Mouse (Mus musculus) forebrain, embryonic 15.5 days (tissue): Measurements from ENCODE around the gene Prkag3. TPM values are rescaled to one million over a fixed set of nuclear protein-coding genes. Genes with fewer than 3 reads are reported as not detected.
A peak's percentile ranks its signal among the peaks of the same experiment; 100 is the strongest.

ENCODE experiments used
- ATAC-seq: fragments of 200-750 bp; cut with Nextera tagmentation; replicated peaks from 2 replicates; pipeline ENCODE4 v1.8.0; 2017; ENCODE audit warnings: mild to moderate bottlenecking, moderate TSS enrichment, moderate library complexity
- H3K27ac ChIP-seq: fragments of 300-500 bp; sonication (generic); replicated peaks from 2 replicates; pipeline ENCODE4 v1.5.1; 2015; ENCODE audit warnings: mild to moderate bottlenecking, inconsistent platforms
- H3K27me3 ChIP-seq: fragments of 300-500 bp; sonication (generic); 2 replicates; pipeline ENCODE4 v1.6.1; 2015; ENCODE audit warnings: inconsistent platforms
- H3K36me3 ChIP-seq: fragments of 300-500 bp; sonication (generic); 2 replicates; pipeline ENCODE4 v1.6.1; 2015; ENCODE audit warnings: mild to moderate bottlenecking, inconsistent platforms
- H3K4me1 ChIP-seq: fragments of 300-500 bp; sonication (generic); 2 replicates; pipeline ENCODE4 v1.6.1; 2015; ENCODE audit warnings: inconsistent platforms
- H3K4me2 ChIP-seq: fragments of 300-500 bp; sonication (generic); replicated peaks from 2 replicates; pipeline ENCODE4 v1.6.1; 2015; ENCODE audit warnings: mild to moderate bottlenecking, inconsistent platforms
- H3K4me3 ChIP-seq: fragments of 300-500 bp; sonication (generic); 2 replicates; pipeline ENCODE4 v1.5.1; 2015; ENCODE audit warnings: mild to moderate bottlenecking, inconsistent platforms
- H3K9ac ChIP-seq: fragments of 300-500 bp; sonication (generic); replicated peaks from 2 replicates; pipeline ENCODE4 v1.6.1; 2015; ENCODE audit warnings: mild to moderate bottlenecking, inconsistent platforms
- H3K9me3 ChIP-seq: fragments of 300-500 bp; sonication (generic); 2 replicates; pipeline ENCODE4 v1.6.1; 2016; ENCODE audit warnings: inconsistent platforms
- WGBS: fragments of 180-500 bp; shearing (Covaris S2); methylation state at CpG from one replicate; pipeline ENCODE4 v1.1.7; 2015; ENCODE audit warnings: mixed read lengths; 5-methylcytosine and 5-hydroxymethylcytosine counted together
- polyA plus RNA-seq: library from polyadenylated mRNA; unstranded; fragments of >200 nt; fragmentation: Nextera tagmentation; extraction: Ambion mirVana; gene quantifications from 2 replicates; pipeline ENCODE4 v1.2.1, GENCODE M21; 2015

The Prkag3 gene
- polyA plus RNA-seq: not detected in 2 replicates

DNA sequence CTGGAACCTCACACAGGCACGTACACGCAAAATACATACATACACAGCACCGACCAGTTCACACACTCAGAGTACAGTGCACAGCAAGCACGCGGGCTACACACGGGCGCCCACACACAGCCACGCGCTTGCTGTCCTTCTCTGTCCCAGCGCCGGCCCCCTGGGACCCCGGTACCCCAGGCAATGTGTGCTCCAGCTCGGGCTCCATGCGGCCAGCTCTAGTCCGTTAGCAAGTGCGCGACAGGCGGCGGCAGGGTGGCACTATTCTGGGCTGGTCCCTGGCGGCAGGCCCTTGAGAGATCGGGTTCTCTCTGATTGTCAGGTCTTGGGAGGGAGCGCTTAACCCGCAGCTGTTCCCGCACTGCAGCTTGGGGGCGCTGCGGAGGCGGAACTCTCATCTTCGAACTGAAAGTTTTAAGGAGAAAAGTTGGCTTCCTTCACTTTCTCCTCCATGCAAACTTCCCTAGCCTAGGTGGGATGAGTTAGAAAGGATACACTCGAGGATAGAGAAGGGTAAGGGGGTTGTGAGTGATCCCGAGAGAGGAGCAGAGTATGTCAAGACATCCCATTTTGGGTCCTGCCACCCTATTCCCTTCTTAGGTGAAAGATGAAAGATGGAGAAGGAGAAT lies at the start of gene Prkag3:
TSS of gene Prkag3 (minus strand) at position 579 of the 629 bp plus-strand sequence.
- H3K9me3 ChIP-seq: no peaks in the 10 kb centered on the region
- ATAC-seq: 0 out of 2 replicates have a peak, but pooled peaks have one; percentile 29
- peaks cover 22% of the 10 kb centered on the region; the same call in 1 of the 2 replicates for H3K27me3 ChIP-seq
- H3K9ac ChIP-seq: 0 out of 2 replicates have a peak within 1 kb of the TSS, but pooled peaks have one; percentile 4
- peak within 1 kb of the TSS; percentile 36 for H3K4me2 ChIP-seq
- WGBS: 8% methylated on average over 30 of the region's 30 CpGs
- H3K4me3 ChIP-seq: 0 out of 2 replicates have a peak within 1 kb of the TSS, but pooled peaks have one; percentile 10
- H3K4me1 ChIP-seq: peaks cover 4% of the 10 kb centered on the region
- H3K36me3 ChIP-seq: no peaks in the 10 kb centered on the region
- no peak within 1 kb of the TSS for H3K27ac ChIP-seq

DNA sequence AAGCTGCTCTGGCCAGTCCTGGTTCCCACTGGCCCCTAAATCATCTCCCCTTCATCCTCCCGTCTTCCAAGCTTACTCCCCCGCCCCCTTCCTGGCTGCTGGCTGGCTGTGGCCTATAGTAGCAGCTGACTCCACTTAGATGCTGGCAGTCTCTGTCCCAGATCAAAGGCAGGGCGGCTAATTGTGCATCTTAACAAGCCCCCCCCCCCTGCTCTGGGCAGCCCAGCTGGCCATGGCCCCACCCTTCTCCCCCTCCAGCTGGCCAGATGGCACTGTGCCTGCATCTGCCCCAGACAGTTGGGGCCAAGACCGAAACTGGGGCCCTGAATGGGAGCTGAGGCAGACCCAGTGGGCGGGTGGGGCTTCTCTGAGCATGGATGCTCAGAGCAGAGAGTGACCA lies 48.4 kb upstream of the Prkag3 start:
- no peak overlapping the region for H3K4me2 ChIP-seq
- H3K27me3 ChIP-seq: peaks cover 78% of the 10 kb centered on the region
- no peak overlapping the region for H3K9ac ChIP-seq
- H3K4me3 ChIP-seq: no peak overlapping the region
- WGBS: 5% methylated on average over 5 of the region's 5 CpGs
- peaks cover 44% of the 10 kb centered on the region for H3K4me1 ChIP-seq
- no peaks in the 10 kb centered on the region for H3K36me3 ChIP-seq
- peak; percentile 72 for ATAC-seq
- no peak overlapping the region for H3K27ac ChIP-seq
- no peaks in the 10 kb centered on the region for H3K9me3 ChIP-seq

DNA sequence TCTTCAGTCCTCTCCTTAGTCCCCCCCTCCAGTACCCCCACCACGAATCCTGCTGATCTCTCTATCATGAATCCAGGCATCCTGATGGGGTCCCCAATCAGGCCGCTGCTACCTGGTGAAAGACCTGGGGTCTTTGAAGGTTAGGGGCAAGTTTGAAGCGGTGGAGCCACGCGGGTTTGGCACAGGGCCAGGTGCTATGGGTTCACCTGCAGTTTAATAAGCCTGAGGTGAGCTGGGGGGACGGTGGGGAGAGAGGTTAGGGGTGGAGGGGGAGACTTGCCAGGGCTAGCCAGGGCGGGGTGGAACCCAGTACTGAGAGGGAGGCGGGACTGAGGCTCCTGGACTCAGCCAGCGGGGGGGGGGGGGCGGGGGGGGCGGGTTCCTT lies 46.1 kb upstream of the Prkag3 start:
- Histone ChIP-seq H3K9ac (no peak overlapping the region), H3K36me3 (no peaks in the 10 kb centered on the region), H3K4me1 (peaks cover 45% of the 10 kb centered on the region), H3K27ac (no peak overlapping the region), H3K4me2 (peak overlapping the region; percentile 28; the same call in 1 of the 2 replicates), H3K9me3 (no peaks in the 10 kb centered on the region), H3K27me3 (peaks cover 80% of the 10 kb centered on the region), H3K4me3 (peak overlapping the region; percentile 21; the same call in 1 of the 2 replicates)
- no peak for ATAC-seq
- 3% methylated on average over 6 of the region's 11 CpGs for WGBS

DNA sequence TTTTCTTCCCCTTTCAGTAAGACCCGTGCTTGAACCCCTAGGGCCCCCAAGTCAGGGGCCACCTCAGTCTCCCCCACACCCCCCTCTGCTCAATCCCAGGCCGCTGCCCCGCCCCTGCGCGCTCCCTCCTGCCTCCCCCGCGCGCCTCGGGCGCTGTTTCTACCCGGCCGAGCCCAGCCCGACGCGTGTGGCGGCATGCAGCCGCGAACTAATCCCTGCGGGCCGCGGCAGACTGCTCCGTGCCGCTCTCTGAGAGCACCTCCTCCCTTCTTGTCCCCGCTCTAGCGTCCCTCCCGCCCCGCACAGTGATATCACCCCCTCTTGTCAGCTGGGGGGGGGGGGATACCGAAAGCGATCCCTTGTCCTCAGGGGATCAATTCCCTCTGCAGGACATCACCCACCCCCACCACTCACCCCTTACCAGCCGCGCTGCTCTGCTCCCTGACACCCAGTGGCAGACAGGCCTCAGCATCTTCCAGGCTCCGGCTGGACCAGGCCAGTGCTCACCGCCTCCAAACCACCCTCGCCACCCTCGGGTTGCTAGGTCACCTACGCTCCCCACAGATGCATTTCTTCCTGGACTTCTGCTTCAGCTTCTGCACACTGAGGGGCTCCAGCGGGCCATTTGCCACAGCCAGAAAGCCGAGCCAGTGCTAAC lies 45.6 kb upstream of the Prkag3 start:
- H3K9me3 ChIP-seq: no peaks in the 10 kb centered on the region
- no peaks in the 10 kb centered on the region for H3K36me3 ChIP-seq
- H3K27me3 ChIP-seq: peaks cover 80% of the 10 kb centered on the region
- H3K4me2 ChIP-seq: peak overlapping the region; percentile 28
- no peak for ATAC-seq
- H3K27ac ChIP-seq: no peak overlapping the region
- WGBS: 2% methylated on average over 35 of the region's 38 CpGs
- H3K9ac ChIP-seq: no peak overlapping the region
- peaks cover 40% of the 10 kb centered on the region for H3K4me1 ChIP-seq
- H3K4me3 ChIP-seq: peak overlapping the region; percentile 21

DNA sequence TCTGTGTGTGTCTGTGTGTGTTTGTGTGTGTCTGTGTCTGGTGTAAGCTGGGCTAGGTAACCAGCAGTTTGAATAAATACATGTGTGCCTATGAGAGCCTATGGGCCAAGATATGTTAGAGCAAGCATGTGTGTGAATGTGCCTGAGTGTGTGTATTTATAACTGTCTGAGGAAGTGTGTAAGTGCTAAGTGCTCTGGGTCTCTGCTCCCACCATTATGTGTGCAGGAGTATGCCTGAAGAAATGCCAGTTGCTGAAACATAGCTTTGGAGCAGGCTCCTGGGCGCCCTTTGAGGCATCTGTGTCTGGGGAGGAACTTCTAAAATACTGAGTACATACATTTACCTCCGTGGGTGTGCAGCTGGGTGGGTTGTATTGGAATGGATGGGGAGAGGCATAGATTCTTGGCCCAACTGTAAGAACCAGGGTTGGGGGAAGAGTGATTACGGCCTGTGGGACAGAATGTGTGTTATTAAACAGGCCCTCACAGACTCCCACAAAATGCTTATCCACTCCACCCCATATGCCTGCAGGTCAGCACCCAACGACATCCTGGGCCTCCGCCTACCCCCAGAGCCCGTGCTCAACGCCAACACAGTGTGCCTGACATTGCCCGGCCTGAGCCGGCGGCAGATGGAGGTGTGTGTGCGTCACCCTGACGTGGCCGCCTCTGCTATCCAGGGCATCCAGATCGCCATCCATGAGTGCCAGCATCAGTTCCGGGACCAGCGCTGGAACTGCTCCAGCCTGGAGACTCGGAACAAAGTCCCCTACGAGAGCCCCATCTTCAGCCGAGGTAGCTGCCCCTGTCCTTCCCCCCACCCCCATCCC lies 44.0 kb upstream of the Prkag3 start:
- H3K4me2 ChIP-seq: no peak overlapping the region
- no peak overlapping the region for H3K27ac ChIP-seq
- peaks cover 38% of the 10 kb centered on the region for H3K4me1 ChIP-seq
- no peak overlapping the region for H3K9ac ChIP-seq
- peaks cover 86% of the 10 kb centered on the region for H3K27me3 ChIP-seq
- no peaks in the 10 kb centered on the region for H3K9me3 ChIP-seq
- H3K4me3 ChIP-seq: no peak overlapping the region
- no peaks in the 10 kb centered on the region for H3K36me3 ChIP-seq
- no peak for ATAC-seq
- WGBS: 10% methylated on average over 19 of the region's 19 CpGs

DNA sequence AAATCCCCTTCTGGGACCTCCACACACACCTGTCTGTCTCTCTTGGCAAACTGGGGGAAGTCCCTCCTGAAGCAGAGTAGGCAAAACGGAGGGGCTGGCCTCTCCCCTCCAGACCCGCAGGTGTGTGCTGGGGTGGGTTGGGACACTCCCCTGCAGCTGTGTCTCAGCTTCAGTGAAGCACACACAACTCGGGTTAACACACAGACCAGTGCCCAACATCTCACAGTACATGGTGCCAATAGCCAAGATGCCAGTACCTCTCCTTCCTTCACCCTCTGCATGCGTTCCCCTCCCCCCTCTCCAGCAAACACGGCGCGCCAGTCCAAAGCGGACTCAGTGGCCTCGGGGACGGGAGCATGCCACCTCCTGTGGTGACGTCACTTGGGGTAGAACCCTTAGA lies 42.2 kb upstream of the Prkag3 start, which contains the start of gene Wnt10a:
TSS of gene Wnt10a (plus strand) at position 268 of the 400 bp plus-strand sequence.
- Histone ChIP-seq H3K4me2 (peak within 1 kb of the TSS; percentile 47), H3K36me3 (no peaks in the 10 kb centered on the region), H3K9ac (no peak within 1 kb of the TSS), H3K27ac (no peak within 1 kb of the TSS), H3K4me3 (peak within 1 kb of the TSS; percentile 29), H3K9me3 (no peaks in the 10 kb centered on the region), H3K27me3 (peaks cover 96% of the 10 kb centered on the region), H3K4me1 (peaks cover 28% of the 10 kb centered on the region)
- WGBS: 3% methylated on average over 11 of the region's 11 CpGs
- 0 out of 2 replicates have a peak, but pooled peaks have one; percentile 1 for ATAC-seq

DNA sequence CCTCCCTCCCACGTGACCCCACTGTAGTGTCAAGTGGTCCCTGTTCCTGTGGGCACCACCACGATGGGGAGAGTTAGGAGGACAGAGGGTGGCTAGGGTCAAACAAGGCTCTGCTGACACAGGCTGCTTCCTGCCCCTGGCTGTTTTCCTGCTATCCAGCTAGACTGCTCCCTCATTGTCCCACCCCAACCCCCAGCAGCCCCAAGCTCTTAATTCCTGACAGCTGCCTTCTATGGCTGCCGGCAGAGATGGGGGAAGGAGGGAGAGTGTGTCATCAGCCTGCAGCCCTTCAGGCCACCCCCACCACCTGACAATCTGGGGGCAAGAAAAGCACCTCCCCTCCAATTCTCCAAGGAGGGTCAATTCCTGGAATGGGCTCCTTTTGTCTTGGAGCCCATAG lies 41.1 kb upstream of the Prkag3 start:
- no peak overlapping the region for H3K9ac ChIP-seq
- no peak overlapping the region for H3K4me2 ChIP-seq
- no peak for ATAC-seq
- 5% methylated on average over 3 of the region's 3 CpGs for WGBS
- no peaks in the 10 kb centered on the region for H3K36me3 ChIP-seq
- H3K27ac ChIP-seq: no peak overlapping the region
- peaks cover 24% of the 10 kb centered on the region for H3K4me1 ChIP-seq
- H3K4me3 ChIP-seq: no peak overlapping the region
- peaks cover 94% of the 10 kb centered on the region for H3K27me3 ChIP-seq
- no peaks in the 10 kb centered on the region for H3K9me3 ChIP-seq

DNA sequence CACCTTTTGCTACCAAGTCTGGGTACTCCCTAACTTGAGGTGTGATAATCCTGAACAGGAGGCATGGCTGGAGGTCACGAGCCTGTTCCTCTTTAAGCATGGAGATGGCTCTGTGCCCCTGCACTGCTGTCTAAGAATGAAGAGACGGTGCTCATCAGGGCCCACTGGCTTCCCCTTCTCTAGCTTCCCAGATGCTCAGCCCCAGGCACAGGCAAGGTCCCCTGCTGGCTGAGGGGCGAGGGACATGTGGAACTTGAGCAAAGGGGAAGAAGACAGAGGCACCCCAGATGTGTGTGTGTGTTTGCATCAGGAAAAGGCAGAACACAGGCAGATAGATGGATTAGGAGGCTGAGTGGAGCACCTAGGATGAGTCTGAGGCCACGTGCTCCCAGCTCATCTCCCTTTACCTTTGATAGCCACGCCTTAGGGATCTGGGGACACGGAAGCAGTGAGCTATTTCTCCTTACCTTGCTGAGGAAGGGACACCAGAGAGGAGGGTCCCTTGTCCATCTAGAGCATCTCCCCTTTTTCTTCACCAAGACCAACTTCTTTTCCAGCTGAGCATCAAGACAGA lies 39.7 kb upstream of the Prkag3 start:
- Histone ChIP-seq H3K27me3 (peaks cover 94% of the 10 kb centered on the region), H3K4me2 (no peak overlapping the region), H3K9me3 (no peaks in the 10 kb centered on the region), H3K4me1 (peaks cover 20% of the 10 kb centered on the region), H3K9ac (no peak overlapping the region), H3K4me3 (no peak overlapping the region), H3K27ac (no peak overlapping the region), H3K36me3 (no peaks in the 10 kb centered on the region)
- no peak for ATAC-seq
- 23% methylated on average over 6 of the region's 6 CpGs for WGBS

DNA sequence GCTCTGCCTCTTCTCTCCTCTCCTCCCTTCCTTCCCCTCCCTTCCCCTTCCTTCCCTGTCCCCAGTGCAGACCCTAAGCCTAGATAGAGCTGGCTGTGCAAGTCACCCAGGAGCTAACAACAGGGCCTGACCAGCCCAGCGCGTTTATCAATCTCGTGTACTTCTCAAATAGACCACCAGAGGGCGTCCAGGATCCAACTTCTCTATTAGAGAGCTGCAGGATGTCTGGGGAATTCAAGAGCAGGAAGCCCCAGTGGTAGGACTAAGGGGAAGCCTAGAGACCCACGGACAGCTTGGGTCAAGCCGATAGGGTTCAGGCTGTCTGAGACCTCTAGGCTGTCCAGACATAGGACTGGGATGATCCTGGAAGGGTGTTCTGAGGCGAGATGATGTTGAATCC lies 38.8 kb upstream of the Prkag3 start:
- no peak for ATAC-seq
- Histone ChIP-seq H3K27ac (no peak overlapping the region), H3K36me3 (no peaks in the 10 kb centered on the region), H3K9ac (no peak overlapping the region), H3K4me1 (peaks cover 24% of the 10 kb centered on the region), H3K4me3 (no peak overlapping the region), H3K27me3 (peaks cover 94% of the 10 kb centered on the region), H3K4me2 (no peak overlapping the region), H3K9me3 (no peaks in the 10 kb centered on the region)
- WGBS: 4% methylated on average over 7 of the region's 7 CpGs

DNA sequence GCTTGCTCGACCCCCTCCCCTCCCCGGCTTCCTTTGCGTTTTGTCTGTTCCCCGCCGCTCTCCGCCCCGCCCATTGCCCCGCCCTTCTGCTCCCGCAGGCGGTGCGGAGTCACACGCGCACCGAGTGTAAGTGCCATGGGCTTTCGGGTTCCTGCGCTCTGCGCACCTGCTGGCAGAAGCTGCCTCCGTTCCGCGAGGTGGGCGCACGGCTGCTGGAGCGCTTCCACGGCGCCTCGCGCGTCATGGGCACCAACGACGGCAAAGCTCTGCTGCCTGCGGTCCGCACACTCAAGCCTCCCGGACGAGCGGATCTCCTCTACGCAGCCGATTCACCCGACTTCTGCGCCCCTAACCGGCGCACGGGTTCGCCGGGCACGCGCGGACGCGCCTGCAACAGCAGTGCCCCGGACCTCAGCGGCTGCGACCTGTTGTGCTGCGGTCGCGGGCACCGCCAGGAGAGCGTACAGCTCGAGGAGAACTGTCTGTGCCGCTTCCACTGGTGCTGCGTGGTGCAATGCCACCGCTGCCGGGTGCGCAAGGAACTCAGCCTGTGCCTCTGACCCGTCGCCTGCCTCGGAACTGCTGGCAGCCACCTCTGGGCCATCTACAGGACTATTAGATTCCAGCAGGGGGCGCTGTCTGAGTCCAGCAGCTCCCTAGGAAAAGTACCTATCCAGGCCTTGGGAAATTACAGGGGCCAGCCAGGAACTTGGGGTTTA lies 35.2 kb upstream of the Prkag3 start:
- peak; percentile 44; the same call in 1 of the 2 replicates for ATAC-seq
- H3K9me3 ChIP-seq: no peaks in the 10 kb centered on the region
- under 1% methylated on average over 67 of the region's 67 CpGs for WGBS
- peak overlapping the region; percentile 46 for H3K4me3 ChIP-seq
- no peaks in the 10 kb centered on the region for H3K36me3 ChIP-seq
- H3K4me2 ChIP-seq: peak overlapping the region; percentile 87
- peaks cover 90% of the 10 kb centered on the region for H3K27me3 ChIP-seq
- no peak overlapping the region for H3K27ac ChIP-seq
- H3K4me1 ChIP-seq: peaks cover 13% of the 10 kb centered on the region
- peak overlapping the region; percentile 35 for H3K9ac ChIP-seq

DNA sequence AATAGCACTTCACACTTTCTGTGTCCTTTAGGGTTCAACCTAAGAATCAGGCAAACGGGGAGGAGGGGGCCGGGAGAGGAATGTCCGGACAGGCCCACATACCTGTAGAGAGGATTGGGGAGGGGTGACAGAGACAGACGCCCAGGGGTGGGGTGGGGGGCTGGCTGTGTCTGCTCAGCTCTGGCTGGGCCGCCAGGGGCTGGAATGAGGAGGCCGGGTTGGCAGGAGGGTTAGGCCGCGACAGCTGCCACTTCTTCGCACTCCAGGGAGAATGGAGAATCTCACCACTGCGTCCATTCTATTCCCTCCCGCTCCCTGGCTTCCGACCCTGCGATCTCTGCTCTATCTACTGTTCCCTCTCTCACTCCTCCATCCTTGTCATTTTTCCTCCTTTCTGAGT lies 34.5 kb upstream of the Prkag3 start:
- no peak; the same call in 1 of the 2 replicates for ATAC-seq
- H3K27me3 ChIP-seq: peaks cover 90% of the 10 kb centered on the region
- H3K9ac ChIP-seq: no peak overlapping the region
- peak overlapping the region; percentile 87 for H3K4me2 ChIP-seq
- H3K27ac ChIP-seq: no peak overlapping the region
- no peaks in the 10 kb centered on the region for H3K36me3 ChIP-seq
- no peaks in the 10 kb centered on the region for H3K9me3 ChIP-seq
- H3K4me1 ChIP-seq: peaks cover 13% of the 10 kb centered on the region
- 1% methylated on average over 13 of the region's 13 CpGs for WGBS
- peak overlapping the region; percentile 46 for H3K4me3 ChIP-seq
